Mouse (Mus musculus) spleen, postnatal 14 days (tissue): Measurements from ENCODE around the gene Cmc1.
"Not testable (repeated sequence)": the region's sequence is repeated elsewhere in the genome, so short reads cannot be mapped to it uniquely, and the experiment has no call there.

Experiments
- DNase-seq, 2 experiments: peaks; one replicate each; pipeline ENCODE4 v3.0.0; 2021 to 2022; ENCODE audit warnings: low spot score in 2 of 2

The Cmc1 gene

GRCm38 (mm10) chr9:118140356-118140755 lies 9.6 kb downstream of the Cmc1 start:
- not testable (repeated sequence) for DNase-seq

- no peak for DNase-seq
These were observed 39.6 kb downstream of the Cmc1 start for GRCm38 (mm10) chr9:118110360-118110710.

GRCm38 (mm10) chr9:118109697-118110359 lies 40.1 kb downstream of the Cmc1 start:
- DNase-seq, result no peak

- no peak for DNase-seq
These were observed 41.4 kb downstream of the Cmc1 start for GRCm38 (mm10) chr9:118108527-118109011.

GRCm38 (mm10) chr9:118101802-118102201 lies 48.2 kb downstream of the Cmc1 start:
- no peak for DNase-seq

GRCm38 (mm10) chr9:118100484-118100883 lies 49.5 kb downstream of the Cmc1 start:
- DNase-seq, result no peak

- no peak for DNase-seq
These were observed 50.6 kb downstream of the Cmc1 start for GRCm38 (mm10) chr9:118099395-118099794.

GRCm38 (mm10) chr9:118083834-118084233 lies 66.1 kb downstream of the Cmc1 start:
- no peak for DNase-seq

- no peak for DNase-seq
These were observed 67.2 kb downstream of the Cmc1 start for GRCm38 (mm10) chr9:118082575-118083431.

- no peak for DNase-seq
These were observed 76.6 kb downstream of the Cmc1 start for GRCm38 (mm10) chr9:118073358-118073757.

GRCm38 (mm10) chr9:118072101-118072500 lies 77.9 kb downstream of the Cmc1 start:
- no peak for DNase-seq

GRCm38 (mm10) chr9:118071337-118071736 lies 78.6 kb downstream of the Cmc1 start:
- no peak for DNase-seq

GRCm38 (mm10) chr9:118070442-118070841 lies 79.5 kb downstream of the Cmc1 start:
- no peak for DNase-seq

GRCm38 (mm10) chr9:118059101-118059500 lies 90.9 kb downstream of the Cmc1 start:
- DNase-seq, result no peak

- DNase-seq, result no peak
These were observed 96.7 kb downstream of the Cmc1 start for GRCm38 (mm10) chr9:118053286-118053685.

- no peak for DNase-seq
These were observed 104.9 kb downstream of the Cmc1 start for GRCm38 (mm10) chr9:118045011-118045533.

GRCm38 (mm10) chr9:118043581-118043980 lies 106.4 kb downstream of the Cmc1 start:
- no peak for DNase-seq

- no peak for DNase-seq
These were observed 107.2 kb downstream of the Cmc1 start for GRCm38 (mm10) chr9:118042738-118043137.

GRCm38 (mm10) chr9:118041646-118042045 lies 108.3 kb downstream of the Cmc1 start:
- DNase-seq, result no peak

- peak; percentile 7 to 8 for DNase-seq
These were observed 109.0 kb downstream of the Cmc1 start for GRCm38 (mm10) chr9:118041022-118041400.

- DNase-seq, result peak; percentile 96 to 97
These were observed 109.6 kb downstream of the Cmc1 start, which contains the start of gene Azi2 for GRCm38 (mm10) chr9:118040218-118041021. Gene Azi2, plus strand, starts transcription at chr9:118040499.

GRCm38 (mm10) chr9:118034990-118035389 lies 115.0 kb downstream of the Cmc1 start:
- no peak for DNase-seq
